Mouse (Mus musculus) cerebellum, adult 9-11 months (tissue): ENCODE data around the gene Itga9.

Source experiments
- DNase-seq: peaks from one replicate; pipeline ENCODE4 v3.0.0; 2022

The Itga9 gene

DNA sequence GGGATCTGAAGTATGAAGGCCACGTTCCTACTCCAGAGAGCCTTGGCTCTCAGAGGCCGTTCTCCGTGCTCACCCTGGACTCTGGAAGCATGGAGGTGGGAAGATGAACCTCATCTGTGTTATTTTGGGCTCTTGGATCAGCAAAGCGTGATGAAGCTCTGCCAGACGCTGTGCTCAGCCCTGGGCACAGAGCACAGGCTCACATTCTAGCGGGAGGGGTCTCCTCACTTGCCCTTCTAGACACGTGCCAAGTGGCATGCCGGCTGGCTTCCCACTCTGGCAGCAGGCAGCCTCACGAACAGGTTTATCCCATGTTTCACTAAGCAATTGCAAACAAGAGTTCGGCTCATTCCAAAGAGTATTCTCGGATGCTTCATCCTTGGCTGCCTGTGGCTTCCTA lies 86.8 kb downstream of the Itga9 start:
- DNase-seq, result peak; percentile 62

DNA sequence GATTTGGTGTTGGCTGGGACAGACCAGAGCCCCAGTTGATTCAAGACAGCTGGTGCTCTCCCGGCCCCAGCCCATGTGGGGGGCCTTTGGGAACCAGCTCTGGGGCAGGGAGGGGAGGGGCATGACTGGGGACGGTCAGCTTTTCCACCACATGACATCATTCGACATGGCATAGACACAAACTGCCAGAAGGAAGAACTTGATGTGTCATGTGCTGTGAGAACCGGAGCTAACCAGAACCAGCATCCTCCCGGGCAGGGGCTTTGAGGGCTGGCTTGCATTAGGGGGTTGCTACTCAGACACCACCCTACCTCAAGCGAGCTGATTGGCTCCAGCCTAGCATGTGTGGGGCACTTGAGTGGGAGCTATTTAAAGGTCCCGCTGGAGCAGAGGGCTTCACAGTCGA lies 87.9 kb downstream of the Itga9 start:
- DNase-seq, result no peak

DNA sequence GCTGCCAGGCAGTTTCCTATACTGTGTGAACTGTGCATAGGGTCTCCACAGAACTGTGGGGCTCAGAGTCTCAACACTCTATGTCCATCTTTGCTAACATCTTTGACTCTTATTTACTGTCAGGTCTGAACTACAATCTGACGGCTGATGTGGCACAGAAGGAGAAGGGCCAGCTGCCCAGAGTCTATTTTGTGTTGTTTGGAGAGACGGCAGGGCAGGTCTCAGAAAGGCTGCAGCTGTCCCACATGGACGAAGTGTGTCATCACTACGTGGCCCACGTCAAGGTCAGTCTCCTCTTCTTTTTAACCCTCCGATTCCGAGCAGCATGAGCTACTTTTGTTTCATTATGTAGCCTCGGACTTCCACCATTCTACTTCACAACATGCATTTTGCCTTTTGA lies 91.7 kb downstream of the Itga9 start:
- no peak for DNase-seq

DNA sequence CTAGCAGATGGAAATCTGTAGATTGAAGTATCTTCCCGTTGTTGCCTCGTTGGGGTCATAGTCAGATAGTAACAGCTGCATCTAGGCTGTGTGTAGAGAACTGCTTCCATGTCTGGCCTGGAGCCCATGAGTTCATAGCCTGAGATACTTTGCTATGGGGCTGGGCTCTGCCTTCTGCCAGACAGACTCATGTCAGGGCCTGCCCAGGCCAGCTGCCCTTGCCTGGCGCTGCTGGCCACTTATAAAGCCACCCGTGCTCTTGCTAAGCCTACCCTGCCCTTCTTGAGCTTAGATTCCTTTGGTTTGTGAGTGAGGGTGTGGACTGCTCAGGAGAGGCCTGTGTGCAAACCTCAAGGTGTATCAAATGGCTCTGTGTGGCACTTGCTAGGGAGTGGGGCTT lies 93.2 kb downstream of the Itga9 start:
- DNase-seq, result no peak

DNA sequence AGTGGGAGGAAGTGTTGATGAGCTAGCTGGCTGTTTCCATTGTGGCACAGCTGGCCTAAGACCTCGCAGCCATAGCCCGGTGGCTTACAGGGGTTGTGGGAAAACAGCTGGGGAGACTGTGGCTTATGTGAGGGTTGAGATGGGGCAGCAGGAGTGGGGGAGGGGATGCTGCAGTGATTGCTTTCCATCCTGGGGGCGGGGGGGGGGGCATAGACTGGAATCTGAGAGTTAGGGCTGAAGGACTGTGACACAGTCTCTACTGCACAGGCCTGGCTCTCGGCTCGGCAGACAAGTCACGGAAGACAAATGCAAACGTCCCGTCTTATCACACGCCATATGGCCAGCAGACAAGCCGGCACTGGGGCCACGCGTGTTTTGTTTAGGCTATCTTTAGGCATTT lies 94.4 kb downstream of the Itga9 start:
- DNase-seq, result no peak

DNA sequence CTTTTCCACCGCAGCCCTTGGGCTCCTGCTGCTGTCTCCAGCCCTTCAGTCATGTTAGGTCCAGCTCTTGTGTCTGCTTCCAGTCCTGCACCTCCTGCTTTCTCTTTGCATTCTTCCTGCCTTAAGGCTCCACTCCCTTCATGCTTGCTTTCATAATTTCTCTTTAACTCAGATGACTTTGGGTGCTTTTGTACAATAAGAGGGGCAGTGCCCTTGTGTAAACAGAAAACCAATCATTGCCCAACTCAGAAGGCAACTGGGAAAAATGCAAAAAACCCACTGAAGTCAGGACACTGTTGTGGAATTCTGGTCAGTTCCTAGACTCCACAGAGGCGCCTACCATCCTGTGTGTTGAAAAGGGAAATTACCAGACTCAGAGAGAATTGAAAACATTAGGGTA lies 95.3 kb downstream of the Itga9 start:
- DNase-seq, result no peak

DNA sequence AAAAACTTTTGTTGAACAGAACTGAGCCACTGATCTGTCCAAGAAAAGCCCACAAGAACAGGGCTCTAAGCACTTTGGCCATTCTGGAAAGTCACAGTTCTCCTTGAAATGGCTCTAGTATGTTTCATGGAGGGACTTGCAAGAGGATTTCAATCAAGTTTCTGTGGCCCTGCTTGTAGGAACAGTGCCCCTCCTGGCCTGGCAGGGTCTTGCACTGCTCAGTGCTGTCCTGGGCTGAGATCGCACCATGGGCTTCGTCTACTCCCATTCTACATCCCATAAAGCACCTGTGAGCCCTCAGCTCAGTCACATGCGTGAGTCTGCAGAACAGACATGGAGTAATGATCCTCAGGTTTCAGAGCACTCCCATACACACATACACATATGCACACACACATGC lies 96.7 kb downstream of the Itga9 start:
- DNase-seq, result no peak

DNA sequence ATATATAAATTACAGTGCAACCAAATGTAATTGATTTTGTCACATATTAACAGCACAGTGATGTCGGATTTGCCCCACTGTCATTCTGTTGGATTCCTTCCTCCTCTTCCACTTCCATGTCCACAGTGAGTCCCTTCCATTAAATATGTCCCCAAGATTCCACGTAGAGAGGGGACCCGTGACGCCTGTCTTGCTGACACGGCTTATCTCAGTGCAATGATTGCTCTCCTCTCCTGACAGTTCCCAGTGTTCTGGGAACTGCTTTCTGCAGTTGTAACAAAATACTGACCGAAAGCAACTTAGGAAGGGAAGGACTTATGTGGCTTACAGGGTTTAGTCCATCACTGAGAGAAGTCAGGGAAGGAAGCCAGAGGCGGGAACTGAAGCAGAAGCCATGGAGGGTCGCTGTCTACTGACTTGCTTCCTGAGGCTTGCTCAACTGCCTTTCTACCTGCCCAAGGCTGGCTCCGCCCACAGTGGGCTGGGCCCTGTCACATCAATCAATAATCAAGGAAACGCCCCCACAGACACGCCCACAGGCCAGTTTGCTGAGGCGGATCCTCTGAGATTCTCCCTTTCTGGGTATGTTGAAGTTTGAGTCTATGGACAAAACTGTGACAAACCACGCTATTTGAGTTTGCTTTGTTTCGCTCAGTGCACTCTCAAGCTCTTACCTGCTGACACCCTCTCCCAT lies 99.0 kb downstream of the Itga9 start:
- no peak for DNase-seq

DNA sequence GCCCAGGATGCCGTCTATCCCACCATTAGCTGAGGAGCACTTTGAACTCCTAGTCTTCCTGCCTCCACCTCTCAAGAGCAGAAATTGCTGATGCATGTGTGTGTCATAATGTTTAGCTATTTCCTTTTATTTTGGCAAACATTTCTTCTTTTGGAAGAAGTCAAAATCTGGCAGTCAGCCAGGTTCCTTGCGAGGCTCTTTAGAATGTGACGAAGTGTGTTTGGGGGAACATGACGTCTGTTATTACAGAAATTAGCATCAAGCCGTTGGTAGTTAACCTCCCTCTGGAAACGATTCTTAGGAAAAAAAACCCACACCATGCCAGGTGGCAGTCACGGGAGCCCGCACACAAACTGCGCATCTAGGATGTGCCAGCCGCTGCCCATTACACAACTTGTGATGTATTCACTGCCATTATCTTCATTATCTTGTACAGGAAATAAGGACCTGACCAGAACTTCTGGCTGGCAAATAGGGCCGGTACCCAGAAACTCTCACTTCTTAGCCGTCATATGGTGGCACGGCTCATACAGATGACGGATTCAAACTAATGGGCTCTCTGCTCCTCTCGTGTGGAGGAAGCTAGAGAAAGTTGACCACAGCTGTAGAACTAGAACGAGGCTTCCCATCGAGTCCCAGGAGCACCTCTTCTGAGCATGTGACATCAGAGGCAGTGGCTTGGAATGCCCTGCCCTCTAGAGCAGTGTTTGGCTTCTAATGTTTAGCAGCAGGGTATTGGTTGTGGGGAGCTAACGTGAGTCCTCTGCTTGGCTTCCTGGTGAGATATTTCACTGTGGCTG lies 99.9 kb downstream of the Itga9 start:
- DNase-seq, result no peak

DNA sequence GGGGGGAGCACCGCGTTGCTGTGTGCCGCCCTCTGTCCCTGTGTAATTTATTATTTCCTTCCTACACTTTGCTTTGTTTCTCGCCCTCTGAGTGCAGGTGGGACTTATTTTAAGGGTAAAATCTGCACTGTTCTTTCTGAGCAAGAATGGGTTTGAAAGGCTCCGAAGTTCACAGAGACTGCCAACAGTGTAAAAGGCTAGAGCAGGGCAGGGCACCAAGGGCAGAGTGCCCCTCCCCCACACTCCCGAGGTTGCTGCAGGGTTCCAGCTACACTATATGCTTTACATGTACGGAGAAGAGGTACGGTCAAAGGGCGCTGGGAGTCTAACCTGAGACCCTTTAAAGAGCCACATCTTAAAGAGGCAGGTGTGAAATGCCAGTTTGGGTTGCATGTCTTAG lies 104.1 kb downstream of the Itga9 start:
- no peak for DNase-seq

DNA sequence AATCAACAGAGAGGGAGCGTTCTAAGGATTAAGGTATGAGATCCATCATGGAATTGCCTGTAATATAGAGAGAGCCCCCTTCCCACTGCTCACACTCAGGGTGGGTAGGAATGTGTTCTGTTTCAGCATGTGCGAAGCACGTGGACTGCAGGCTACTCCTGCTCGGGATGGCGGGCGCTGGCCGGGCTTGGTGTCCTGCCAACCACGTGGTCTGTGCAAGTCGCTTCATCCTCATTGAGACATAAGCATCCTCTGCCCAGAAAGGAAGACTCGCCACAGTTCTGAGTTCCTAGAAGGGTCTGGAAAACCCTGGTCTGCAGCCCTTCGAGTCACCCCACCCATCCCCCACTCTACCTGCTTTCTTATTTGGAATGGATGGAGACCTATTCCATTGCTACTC lies 105.3 kb downstream of the Itga9 start:
- DNase-seq, result no peak

DNA sequence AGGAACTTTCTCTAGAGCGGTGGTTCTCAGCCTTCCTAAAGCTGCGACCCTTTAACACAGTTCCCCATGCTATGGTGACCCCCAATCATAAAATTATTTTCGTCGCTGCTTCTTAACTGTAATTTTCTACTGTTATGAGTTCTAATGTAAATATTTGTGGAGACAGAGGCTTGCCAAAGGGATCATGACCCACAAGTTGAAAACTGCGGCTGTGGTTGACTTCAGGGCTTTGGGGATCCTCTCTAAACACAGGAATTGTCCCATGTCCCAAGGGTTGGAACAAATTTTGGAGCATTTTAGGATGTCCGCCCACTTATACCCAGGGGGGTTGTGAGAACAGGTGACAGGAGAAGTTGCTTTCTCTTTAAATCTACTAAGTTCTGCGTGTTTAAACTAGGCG lies 107.0 kb downstream of the Itga9 start:
- no peak for DNase-seq

DNA sequence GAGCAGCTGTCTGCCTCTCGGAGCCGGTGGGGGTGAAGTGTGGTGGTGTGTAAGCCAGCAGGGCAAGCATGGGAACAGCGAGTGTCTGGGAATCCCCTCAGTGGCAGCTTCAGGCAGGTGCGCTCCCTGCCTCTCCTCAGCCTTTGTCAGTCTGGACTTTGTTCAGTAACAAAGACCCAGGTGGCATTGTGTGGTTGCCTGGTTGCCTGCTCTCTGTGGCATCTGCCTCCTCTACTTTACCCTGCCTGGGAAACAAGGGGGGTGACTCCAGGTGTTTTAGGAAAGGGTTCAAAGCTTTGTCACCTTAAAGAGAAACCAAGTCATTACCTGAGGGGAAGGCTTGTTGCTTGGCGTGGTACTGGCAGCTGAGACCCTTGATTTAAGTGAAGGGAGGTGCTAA lies 108.0 kb downstream of the Itga9 start:
- no peak for DNase-seq

DNA sequence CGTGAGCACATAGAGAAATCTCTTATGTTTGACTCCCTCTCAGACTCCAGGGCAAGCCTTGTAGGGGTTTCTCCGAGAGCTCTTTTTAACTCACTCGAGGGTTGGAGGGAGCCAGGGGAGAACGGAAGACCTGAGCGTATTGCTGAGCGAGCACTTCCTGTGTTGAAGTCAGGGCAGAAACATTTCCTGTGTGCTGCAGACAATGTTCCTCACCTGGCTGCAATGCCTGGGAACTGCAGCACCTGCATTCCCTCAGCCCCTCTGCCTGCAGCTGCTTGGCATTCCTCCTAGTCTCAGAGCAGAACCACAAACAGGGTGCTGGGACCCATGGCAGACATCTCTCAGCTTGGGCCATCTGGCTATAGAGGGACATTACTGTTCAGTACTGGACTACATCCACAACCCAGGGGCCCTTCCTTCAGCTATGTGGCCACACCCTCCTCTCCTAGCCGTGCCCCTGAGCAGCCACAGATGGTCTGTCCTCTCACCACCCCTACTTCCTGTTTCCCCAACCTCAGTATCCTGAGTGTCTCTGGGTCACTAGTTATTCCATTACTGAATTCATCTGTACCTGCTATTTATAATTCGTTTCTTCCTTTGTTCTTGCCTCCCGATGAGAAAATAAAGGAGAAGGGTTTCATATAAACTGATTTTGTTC lies 109.6 kb downstream of the Itga9 start:
- DNase-seq, result no peak

DNA sequence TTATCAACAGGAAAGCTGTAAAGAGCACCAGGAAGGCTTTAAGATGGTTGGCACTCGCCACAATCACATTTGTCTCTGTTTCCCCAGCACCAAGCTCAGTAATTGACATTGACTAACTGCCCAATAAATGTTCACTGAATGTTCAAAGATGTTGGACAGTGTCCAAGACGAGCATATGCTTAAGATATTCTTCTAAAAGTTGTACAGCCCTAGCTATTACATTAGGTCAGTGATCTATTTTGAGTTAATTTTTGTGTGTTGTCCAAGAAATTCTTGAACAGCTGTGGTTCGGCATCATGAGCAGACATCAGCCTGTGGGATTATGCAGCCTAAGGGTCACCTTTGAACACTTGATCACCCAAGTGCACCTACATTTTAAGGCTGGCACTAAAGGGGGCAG lies 110.9 kb downstream of the Itga9 start:
- DNase-seq, result no peak

DNA sequence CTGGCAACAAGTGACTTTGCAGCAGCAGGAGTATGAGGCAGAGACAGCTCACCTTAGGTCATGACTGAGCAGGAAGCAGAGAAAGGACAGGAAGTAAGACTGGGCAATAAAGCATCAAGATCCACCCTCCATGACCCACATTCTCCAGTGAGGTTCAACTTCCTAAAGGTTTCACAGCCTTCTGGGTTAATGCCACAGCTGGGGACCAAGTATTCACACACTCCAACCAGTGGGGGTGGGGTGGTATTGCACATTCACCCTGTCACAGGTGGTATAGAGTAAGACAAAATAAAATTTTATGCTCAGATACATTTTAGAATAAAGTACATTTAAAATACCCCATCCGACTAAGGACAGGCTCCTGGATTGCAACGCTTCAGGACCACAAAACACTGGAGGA lies 112.0 kb downstream of the Itga9 start:
- DNase-seq, result no peak

DNA sequence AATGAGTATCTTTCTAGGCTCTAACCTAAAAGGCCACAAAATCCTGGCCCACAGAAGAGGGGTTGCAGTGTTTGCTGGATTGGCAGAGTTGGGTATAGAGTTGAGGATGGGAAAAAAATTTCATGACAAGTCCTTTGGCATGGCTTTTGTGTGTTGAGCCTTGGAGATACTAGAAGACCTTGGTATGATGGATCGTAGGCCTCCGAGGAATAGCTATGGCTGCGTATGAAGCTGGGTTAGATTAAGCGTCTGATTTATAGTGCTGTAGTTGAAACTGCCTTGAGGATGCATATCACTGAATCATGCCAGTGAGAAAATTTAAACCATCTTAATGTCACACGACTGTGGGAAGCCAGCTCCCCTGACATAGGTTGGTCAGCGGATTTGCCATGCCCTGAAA lies 114.6 kb downstream of the Itga9 start:
- no peak for DNase-seq

DNA sequence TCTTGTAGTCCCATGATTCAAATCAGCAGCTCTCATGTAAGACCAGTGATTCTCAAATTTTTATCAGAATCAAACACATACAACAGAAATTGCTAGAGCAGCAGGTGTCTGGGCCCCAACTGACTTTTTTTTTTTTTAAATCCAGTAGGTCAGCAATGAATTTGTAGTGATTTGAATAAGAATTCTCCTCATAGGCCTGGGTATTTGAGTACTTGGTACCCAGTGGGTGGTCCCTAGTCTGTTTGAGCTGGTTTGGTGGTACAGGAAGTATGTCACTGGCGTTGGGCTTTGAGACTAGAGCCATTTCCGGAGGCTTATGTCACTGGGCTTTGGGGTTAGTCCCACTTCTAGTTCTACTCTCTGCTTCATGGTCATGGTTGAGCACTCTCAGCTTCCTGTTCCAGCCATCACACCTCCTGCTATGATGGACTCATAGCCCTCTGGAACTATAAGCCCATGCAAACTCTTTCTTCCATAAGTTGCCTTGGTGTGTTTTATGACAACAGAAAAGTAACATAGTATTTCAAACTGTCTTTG lies 116.4 kb downstream of the Itga9 start:
- no peak for DNase-seq

DNA sequence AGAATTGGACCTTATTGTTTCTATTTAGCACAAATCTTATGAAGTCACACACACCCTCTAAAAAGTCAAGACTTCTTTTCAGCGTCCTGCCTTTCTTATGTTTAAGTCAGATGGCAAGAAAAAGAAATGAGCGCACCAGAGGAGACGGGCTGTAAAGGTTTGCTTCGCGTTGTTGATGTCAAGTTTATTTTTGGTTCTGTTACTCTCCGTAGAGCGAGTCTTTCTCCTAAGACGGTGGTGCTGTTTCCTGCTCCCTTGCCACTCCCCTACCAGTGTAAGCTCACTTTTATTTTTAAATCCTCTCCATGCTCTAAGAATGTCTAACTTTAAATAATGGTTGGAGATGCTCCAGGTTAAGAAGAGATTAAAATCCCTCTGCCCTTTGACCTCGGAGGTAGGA lies 118.6 kb downstream of the Itga9 start:
- DNase-seq, result no peak

DNA sequence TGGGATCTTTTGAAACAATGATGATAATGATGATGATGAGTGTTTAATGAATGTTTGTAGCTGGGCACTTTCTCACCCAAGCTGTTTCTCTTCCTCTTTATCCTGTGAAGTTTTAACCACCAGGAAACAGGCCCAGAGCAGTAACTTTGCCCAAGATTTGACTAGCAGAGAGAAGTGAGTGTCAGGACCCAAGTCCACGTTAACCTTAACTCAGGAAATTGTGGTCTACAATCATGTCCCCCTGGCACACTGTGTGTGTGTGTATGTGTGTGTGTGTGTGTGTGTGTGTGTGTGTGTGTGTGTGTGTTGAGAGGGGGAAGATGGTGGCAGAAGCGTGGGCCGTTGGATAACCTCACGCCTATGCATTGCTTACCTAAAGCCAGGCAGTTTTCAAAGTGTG lies 120.1 kb downstream of the Itga9 start:
- DNase-seq, result no peak

DNA sequence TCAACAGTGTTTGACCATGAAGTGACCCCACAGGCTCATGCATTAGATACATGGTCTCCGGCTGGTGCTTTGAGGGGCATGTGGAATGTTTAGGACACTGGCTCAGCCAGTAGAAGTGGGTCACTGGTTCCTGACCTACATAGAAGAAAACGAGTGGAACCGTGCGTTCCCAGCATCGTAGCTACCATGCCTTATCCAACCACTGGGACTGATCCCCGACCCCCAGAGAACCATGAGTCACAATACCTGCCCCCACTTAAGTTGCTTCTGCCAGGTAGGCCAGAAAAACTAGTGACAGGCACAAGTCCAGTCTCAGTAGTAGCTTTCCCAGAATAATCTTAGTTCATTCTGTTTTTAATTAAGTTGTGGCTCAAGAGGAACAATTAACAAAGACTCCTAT lies 121.8 kb downstream of the Itga9 start:
- DNase-seq, result no peak

DNA sequence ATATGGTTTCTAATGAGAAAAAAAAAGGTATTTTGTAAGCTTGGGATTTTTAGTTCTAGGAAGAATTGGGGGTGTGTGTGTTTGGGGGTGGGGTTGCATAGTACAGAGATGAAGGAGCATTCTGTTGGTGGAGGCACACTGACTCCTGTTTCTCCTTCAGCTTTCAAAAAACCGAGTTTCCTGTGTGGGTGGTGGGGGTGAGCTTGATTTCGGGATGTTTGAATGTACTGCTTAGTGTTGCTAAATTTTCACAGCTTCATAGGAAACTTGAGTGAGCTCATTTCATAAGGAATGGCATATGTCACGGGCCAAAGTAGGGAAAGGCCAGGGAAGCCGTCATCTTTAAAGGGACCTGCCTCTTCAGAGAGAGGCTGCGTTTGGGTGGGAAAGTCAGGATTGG lies 122.5 kb downstream of the Itga9 start:
- no peak for DNase-seq

DNA sequence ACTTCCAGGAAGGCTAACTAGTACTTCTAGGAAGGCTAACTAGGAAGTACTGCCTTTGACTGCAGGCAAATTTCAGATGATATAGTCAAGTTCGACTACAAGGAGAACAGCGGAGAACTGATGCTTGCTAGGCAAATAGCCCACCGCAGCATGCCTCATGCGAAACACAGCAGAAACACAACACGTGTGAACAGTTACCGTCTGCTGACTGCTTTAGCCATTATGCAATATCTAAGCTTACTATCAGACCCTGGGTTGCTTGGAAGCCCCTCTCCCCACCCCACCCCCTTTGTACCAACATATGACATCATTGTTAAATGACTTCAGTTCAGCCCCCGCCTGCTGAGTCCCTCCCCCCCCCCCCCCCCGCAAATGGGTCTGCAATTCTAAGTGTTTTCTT lies 123.7 kb downstream of the Itga9 start:
- DNase-seq, result no peak

DNA sequence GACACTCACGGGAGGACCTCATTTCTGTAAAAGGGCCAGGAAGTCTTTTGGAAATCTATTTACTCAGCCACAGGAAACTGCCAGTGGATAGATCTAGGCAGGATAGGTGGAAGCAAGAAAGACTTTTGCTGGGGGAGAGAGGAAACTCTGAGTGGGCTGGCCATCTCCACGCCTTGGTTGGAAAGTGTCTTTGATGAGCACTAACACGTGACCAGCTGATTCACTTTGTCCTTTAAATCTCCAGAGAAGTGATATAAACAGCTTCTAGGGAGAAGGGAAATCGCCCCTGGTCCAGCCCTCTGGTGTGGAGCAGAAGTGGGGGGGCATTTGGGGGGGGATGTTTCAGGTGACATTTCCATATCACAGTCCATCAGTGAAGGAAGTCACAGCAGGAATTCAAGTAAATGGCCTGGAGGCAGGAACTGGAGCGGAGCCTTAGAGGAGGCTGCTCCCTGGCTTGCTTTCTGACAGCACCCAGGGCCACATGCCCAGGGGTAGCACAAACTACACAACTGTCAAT lies 124.4 kb downstream of the Itga9 start:
- DNase-seq, result no peak
